Mouse (Mus musculus) CH12.LX (cell line): Measurements from ENCODE around the gene Fam178b. TPM values are rescaled to one million over a fixed set of nuclear protein-coding genes. Genes with fewer than 3 reads are reported as not detected.

ENCODE experiments used
- DNase-seq: peaks from one replicate; pipeline ENCODE4 v3.0.0-alpha.2; 2013; ENCODE audit errors: extremely low read depth
- H3K27ac ChIP-seq: 2 replicates; pipeline ENCODE4 v1.5.1; 2012; ENCODE audit warnings: low read depth, mild to moderate bottlenecking, control low read depth, moderate library complexity; ENCODE audit not compliant: insufficient read depth
- H3K27me3 ChIP-seq: replicated peaks from 2 replicates; pipeline ENCODE3; 2012; ENCODE audit warnings: inconsistent platforms
- H3K36me3 ChIP-seq, 2 experiments: replicated peaks in 1 of 2; 2 replicates each; pipeline versions ENCODE3 to v1.6.1; 2012; ENCODE audit warnings: inconsistent platforms in 1 of 2, low read length in 1 of 2, mild to moderate bottlenecking in 1 of 2, mixed read lengths in 1 of 2, moderate library complexity in 1 of 2; ENCODE audit not compliant: control insufficient read depth in 1 of 2, insufficient read depth in 1 of 2
- H3K4me1 ChIP-seq, 2 experiments: 2 replicates each; pipeline ENCODE4 v1.6.1; 2012; ENCODE audit warnings: inconsistent platforms in 1 of 2, moderate library complexity in 1 of 2; ENCODE audit not compliant: insufficient read depth in 2 of 2, control insufficient read depth in 1 of 2
- H3K4me2 ChIP-seq: 2 replicates; pipeline ENCODE4 v1.6.1; 2012; ENCODE audit warnings: low read depth, mild to moderate bottlenecking, control low read depth; ENCODE audit not compliant: poor library complexity, insufficient read depth, severe bottlenecking
- H3K4me3 ChIP-seq, 3 experiments: fragments of 150-350 bp in 1 of 3; sonication (generic) in 1 of 3; replicated peaks in 1 of 3; 2 replicates each; pipeline versions ENCODE3 to v1.5.1; 2011 to 2012; ENCODE audit warnings: low read depth in 2 of 3, low read length in 2 of 3, mild to moderate bottlenecking in 2 of 3, moderate library complexity in 2 of 3, control low read depth in 1 of 3, improper control_type of control experiment in 1 of 3, inconsistent platforms in 1 of 3, mixed read lengths in 1 of 3; ENCODE audit not compliant: poor library complexity in 1 of 3
- H3K79me2 ChIP-seq: replicated peaks from 2 replicates; pipeline ENCODE4 v1.6.1; 2012; ENCODE audit warnings: mild to moderate bottlenecking, moderate library complexity; ENCODE audit not compliant: control insufficient read depth, poor library complexity, insufficient read depth, severe bottlenecking; ENCODE audit errors: extremely low read depth
- H3K9ac ChIP-seq: 2 replicates; pipeline ENCODE4 v1.6.1; 2012; ENCODE audit warnings: low read depth, mild to moderate bottlenecking, control low read depth, moderate library complexity; ENCODE audit not compliant: insufficient read depth
- H3K9me3 ChIP-seq: replicated peaks from 2 replicates; pipeline ENCODE3; 2012; ENCODE audit warnings: low read length, inconsistent platforms, mixed read lengths
- ELF1 ChIP-seq: IDR thresholded peaks from 2 replicates; pipeline ENCODE4 v1.6.1; 2014; ENCODE audit warnings: low read depth, mild to moderate bottlenecking, inconsistent platforms, low read length, improper control_type of control experiment
- ETS1 ChIP-seq: conservative IDR thresholded peaks from 2 replicates; pipeline ENCODE4 v1.6.1; 2012; ENCODE audit warnings: low read depth, mild to moderate bottlenecking, inconsistent platforms, low read length, improper control_type of control experiment, moderate library complexity
- HCFC1 ChIP-seq: IDR thresholded peaks from 2 replicates; pipeline ENCODE4 v1.6.1; 2012; ENCODE audit warnings: low read depth, mild to moderate bottlenecking, inconsistent platforms, low read length, improper control_type of control experiment
- JUN ChIP-seq: IDR thresholded peaks from 2 replicates; pipeline ENCODE4 v1.6.1; 2011; ENCODE audit warnings: low read depth, mild to moderate bottlenecking, low read length, improper control_type of control experiment, moderate library complexity; ENCODE audit not compliant: insufficient read depth
- JUND ChIP-seq: conservative IDR thresholded peaks from 2 replicates; pipeline ENCODE4 v1.6.1; 2011; ENCODE audit warnings: low read depth, low read length, improper control_type of control experiment
- KAT2A ChIP-seq: IDR thresholded peaks from 2 replicates; pipeline ENCODE4 v1.6.1; 2012; ENCODE audit warnings: low read length, improper control_type of control experiment, inconsistent platforms; ENCODE audit not compliant: insufficient replicate concordance
- NELFE ChIP-seq: IDR thresholded peaks from 2 replicates; pipeline ENCODE4 v1.6.1; 2011; ENCODE audit warnings: low read depth, low read length, improper control_type of control experiment
- POLR2A ChIP-seq: IDR thresholded peaks from 2 replicates; pipeline ENCODE4 v1.6.1; 2011; ENCODE audit warnings: low read depth, mild to moderate bottlenecking, improper control_type of control experiment, low read length
- SMC3 ChIP-seq: IDR thresholded peaks from 2 replicates; pipeline ENCODE4 v1.6.1; 2011; ENCODE audit warnings: low read depth, low read length, improper control_type of control experiment
- USF2 ChIP-seq: conservative IDR thresholded peaks from 2 replicates; pipeline ENCODE4 v1.6.1; 2011; ENCODE audit warnings: low read depth, low read length, improper control_type of control experiment
- ZMIZ1 ChIP-seq: IDR thresholded peaks from 2 replicates; pipeline ENCODE4 v1.6.1; 2012; ENCODE audit warnings: low read depth, mild to moderate bottlenecking, inconsistent platforms, low read length, improper control_type of control experiment
- ZNF384 ChIP-seq: IDR thresholded peaks from 2 replicates; pipeline ENCODE4 v1.6.1; 2012; ENCODE audit warnings: low read depth, low read length, improper control_type of control experiment, inconsistent platforms
- dilution Hi-C: fragments of 300-500 bp; cut with MboI; formaldehyde crosslinking; loops from 2 replicates; pipeline ENCODE4 v1.14.3; 2020; ENCODE audit warnings: low sequenced_read_pairs; ENCODE audit not compliant: extremely low pct_unique_long_range_greater_than_20kb, extremely low pct_ligation_motif_present
- in situ Hi-C: fragments of 300-500 bp; cut with MboI; formaldehyde crosslinking; loops from 3 replicates; pipeline ENCODE4 v1.14.3; 2019; ENCODE audit warnings: low sequenced_read_pairs, low pct_ligation_motif_present, low pct_unique_long_range_greater_than_20kb, mixed read lengths
- polyA plus RNA-seq: library from polyadenylated mRNA; unstranded; fragments of >175 nt; gene quantifications from 2 replicates; pipeline ENCODE4 v1.2.1, GENCODE M21; 2012; ENCODE audit warnings: low read depth; ENCODE audit not compliant: insufficient read length
- total RNA-seq, 2 experiments: library from RNA; depleted of rRNA; stranded (reverse); fragments of 300-350 nt in 1 of 2; fragments of >200 nt in 1 of 2; gene quantifications; 2 replicates each; pipeline ENCODE4 v1.2.3; 2012 to 2014

Fam178b gene
- total and polyA plus RNA-seq, 3 experiments, result 0.50 TPM; not detected in 2

- DNase-seq, result no peak
- TF ChIP-seq NELFE, result no peak
- no peak for TF ChIP-seq POLR2A
- TF ChIP-seq ZMIZ1, result no peak
- TF ChIP-seq SMC3, result no peak
- TF ChIP-seq JUN, result no peak
- no peak for TF ChIP-seq ELF1
- TF ChIP-seq JUND, result no peak
- TF ChIP-seq ZNF384, result no peak
- TF ChIP-seq HCFC1, result no peak
- peaks cover 25 to 48% of the 10 kb centered on the region in 2 experiments for H3K4me1 ChIP-seq
Measured at GRCm38 (mm10) chr1:36590664-36591063, 92.3 kb downstream of the Fam178b start.

DNA sequence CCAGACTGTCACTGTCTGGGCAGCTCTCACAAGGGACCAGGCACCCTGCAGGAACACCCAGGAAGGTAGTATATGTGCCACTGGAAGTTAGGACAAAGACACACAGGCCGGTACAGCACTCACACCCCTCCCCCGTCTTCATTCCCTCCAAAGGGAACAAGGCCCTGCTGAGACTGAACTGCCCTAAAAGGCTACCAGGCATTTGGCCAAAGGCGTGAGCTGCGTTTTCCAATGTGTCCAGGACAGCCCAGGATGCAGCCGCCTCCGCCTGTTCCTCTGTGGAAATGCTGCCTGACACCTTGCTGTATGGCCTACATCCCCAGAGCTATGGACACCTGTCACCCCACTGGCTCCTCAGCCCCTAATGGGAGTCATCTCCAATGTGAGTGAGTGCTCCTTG is 93.5 kb downstream of the Fam178b start:
- dilution Hi-C loops (no loop called here), in situ Hi-C loops (no loop called here)
- Histone ChIP-seq H3K36me3 (no peaks in the 10 kb centered on the region), H3K9me3 (no peaks in the 10 kb centered on the region), H3K9ac (no peak overlapping the region)
- DNase-seq, result no peak
- TF ChIP-seq NELFE (no peak), POLR2A (no peak), USF2 (no peak), ETS1 (no peak), ZNF384 (no peak), KAT2A (no peak), SMC3 (no peak)
- TF ChIP-seq, all 38 proteins: peak for 0
- Histone ChIP-seq H3K4me2 (no peak overlapping the region), H3K27me3 (no peaks in the 10 kb centered on the region), H3K27ac (no peak overlapping the region), H3K4me1 (peaks cover 25 to 48% of the 10 kb centered on the region in 2 experiments), H3K79me2 (no peaks in the 10 kb centered on the region), H3K4me3 (no peak overlapping the region)

More at GRCm38 (mm10) chr1:36590664-36591063, 92.3 kb downstream of the Fam178b start:
- no peaks in the 10 kb centered on the region for H3K79me2 ChIP-seq
- no peak overlapping the region for H3K4me2 ChIP-seq
- no peak overlapping the region for H3K27ac ChIP-seq
- dilution Hi-C loops (no loop called here), in situ Hi-C loops (no loop called here)
- no peak overlapping the region for H3K4me3 ChIP-seq
- H3K9me3 ChIP-seq, result no peaks in the 10 kb centered on the region
- H3K9ac ChIP-seq, result no peak overlapping the region
- H3K36me3 ChIP-seq, result no peaks in the 10 kb centered on the region
- H3K27me3 ChIP-seq, result no peaks in the 10 kb centered on the region
